Mouse (Mus musculus): ENCODE data around the gene Irs2.

Gene Irs2

GRCm38 (mm10) chr8:11010398-11010797, 2.1 kb upstream of the Irs2 start:
- in situ Hi-C loops (cut with MboI, MseI), result loop anchor here (10.0 kb wide), 1 partner anchor 566 kb away; no protein-coding TSS in a partner anchor

- in situ Hi-C loops (cut with MboI, MseI), result loop anchor here (5.0 to 10.0 kb wide), 2 partner anchors 82 to 565 kb away; no protein-coding TSS in a partner anchor
These were observed 1.3 kb upstream of the Irs2 start for GRCm38 (mm10) chr8:11009431-11010071.

GRCm38 (mm10) chr8:11008842-11009420, 673 bp upstream of the Irs2 start:
- in situ Hi-C loops (cut with MboI, MseI), result loop anchor here (5.0 kb wide), 1 partner anchor 82 kb away; no protein-coding TSS in a partner anchor

- in situ Hi-C loops (cut with MboI, MseI), result loop anchor here (5.0 kb wide), 1 partner anchor 80 kb away; no protein-coding TSS in a partner anchor
These were observed 478 bp downstream of the Irs2 start for GRCm38 (mm10) chr8:11007581-11008378.

GRCm38 (mm10) chr8:11007001-11007580, 1.2 kb downstream of the Irs2 start:
- in situ Hi-C loops (cut with MboI, MseI), result loop anchor here (5.0 kb wide), 1 partner anchor 80 kb away; no protein-coding TSS in a partner anchor

GRCm38 (mm10) chr8:11006276-11006630, 2.0 kb downstream of the Irs2 start:
- in situ Hi-C loops (cut with MboI, MseI), result loop anchor here (5.0 kb wide), 1 partner anchor 79 kb away; no protein-coding TSS in a partner anchor

- in situ Hi-C loops (cut with MboI, MseI), result loop anchor here (5.0 kb wide), 1 partner anchor 78 kb away; no protein-coding TSS in a partner anchor
These were observed 2.6 kb downstream of the Irs2 start for GRCm38 (mm10) chr8:11005460-11006275.

GRCm38 (mm10) chr8:11004781-11005459, 3.3 kb downstream of the Irs2 start:
- in situ Hi-C loops (cut with MboI, MseI), result loop anchor here (5.0 kb wide), 1 partner anchor 78 kb away; no protein-coding TSS in a partner anchor

GRCm38 (mm10) chr8:11003917-11004470, 4.3 kb downstream of the Irs2 start:
- in situ Hi-C loops (cut with MboI, MseI), result no loop called here

GRCm38 (mm10) chr8:11003253-11003652, 5.0 kb downstream of the Irs2 start:
- in situ Hi-C loops (cut with MboI, MseI), result no loop called here

- in situ Hi-C loops (cut with MboI, MseI), result no loop called here
These were observed 5.4 kb downstream of the Irs2 start for GRCm38 (mm10) chr8:11002816-11003215.

GRCm38 (mm10) chr8:11001062-11001549, 7.2 kb downstream of the Irs2 start:
- in situ Hi-C loops (cut with MboI, MseI), result no loop called here

GRCm38 (mm10) chr8:10999538-10999937, 8.7 kb downstream of the Irs2 start:
- in situ Hi-C loops (cut with MboI, MseI), result no loop called here

- in situ Hi-C loops (cut with MboI, MseI), result no loop called here
These were observed 12.0 kb downstream of the Irs2 start for GRCm38 (mm10) chr8:10996247-10996646.

- in situ Hi-C loops (cut with MboI, MseI), result no loop called here
These were observed 12.5 kb downstream of the Irs2 start for GRCm38 (mm10) chr8:10995756-10996155.

GRCm38 (mm10) chr8:10994390-10994954, 13.8 kb downstream of the Irs2 start:
- in situ Hi-C loops (cut with MboI, MseI), result no loop called here

GRCm38 (mm10) chr8:10993582-10994216, 14.6 kb downstream of the Irs2 start:
- in situ Hi-C loops (cut with MboI, MseI), result no loop called here

GRCm38 (mm10) chr8:10992081-10992480, 16.2 kb downstream of the Irs2 start:
- in situ Hi-C loops (cut with MboI, MseI), result no loop called here

- in situ Hi-C loops (cut with MboI, MseI), result no loop called here
These were observed 16.9 kb downstream of the Irs2 start for GRCm38 (mm10) chr8:10991323-10991722.
